Mouse (Mus musculus) small intestine, adult 2 months (tissue): ENCODE measurements around the gene Ndufa3.

Experiments
- CTCF ChIP-seq: fragments of 200-500 bp; IDR thresholded peaks from 2 replicates; pipeline ENCODE4 v1.5.1; 2012; ENCODE audit warnings: low read depth, mild to moderate bottlenecking, control low read depth, inconsistent platforms, low read length, moderate library complexity, mixed read lengths; ENCODE audit not compliant: insufficient replicate concordance, insufficient read length; ENCODE audit errors: extremely low read depth
- POLR2A ChIP-seq: fragments of 200-500 bp; IDR thresholded peaks from 2 replicates; pipeline ENCODE4 v1.6.1; 2012; ENCODE audit warnings: low read depth, mild to moderate bottlenecking, control low read depth, inconsistent platforms, low read length, moderate library complexity

- TF ChIP-seq POLR2A (peak; percentile 74), CTCF (no peak)
These were observed at the start of gene Ndufa3 for GRCm38 (mm10) chr7:3617242-3617995.
